Mouse (Mus musculus): ENCODE data around the gene Cep170b. TPM values are rescaled to one million over a fixed set of nuclear protein-coding genes. Genes with fewer than 3 reads are reported as not detected.
A peak's percentile ranks its signal among the peaks of the same experiment; 100 is the strongest.

Cep170b gene
- total and polyA plus RNA-seq, 2 experiments from 2014 or later, result 46.4 to 140 TPM

- peaks cover 8% of the 10 kb centered on the region; the same call in 1 of the 2 replicates for H3K4me1 ChIP-seq (ENCODE audit: insufficient read depth, low read length)
- H3K36me3 ChIP-seq (ENCODE audit: insufficient read depth, low read length), result no peaks in the 10 kb centered on the region
- ATAC-seq (ENCODE audit: low FRiP score), result no peak
- no peak overlapping the region for H3K27ac ChIP-seq (ENCODE audit: low read depth, low read length)
- no peak overlapping the region for H3K4me2 ChIP-seq (ENCODE audit: low read depth, low read length, poor library complexity, severe bottlenecking)
- H3K4me3 ChIP-seq (ENCODE audit: low read depth, low read length), result no peak overlapping the region
- no peaks in the 10 kb centered on the region for H3K27me3 ChIP-seq (ENCODE audit: insufficient read depth, low read length)
- no peak for DNase-seq (ENCODE audit: low spot score)
- TF ChIP-seq CTCF (IDR thresholded peaks at IDR 0.05), result no peak
- no peaks in the 10 kb centered on the region for H3K9me3 ChIP-seq (ENCODE audit: low read length)
- H3K9ac ChIP-seq (replicated peaks; ENCODE audit: low read length, poor library complexity, severe bottlenecking), result no peak overlapping the region
- 80% methylated on average over 3 of the region's 3 CpGs for WGBS
Measured at GRCm38 (mm10) chr12:112696806-112697425, 23.3 kb upstream of the Cep170b start.

- H3K27ac ChIP-seq (ENCODE audit: low read depth, low read length), result no peak overlapping the region
- no peak overlapping the region for H3K4me2 ChIP-seq (ENCODE audit: low read depth, low read length, poor library complexity, severe bottlenecking)
- no peak overlapping the region for H3K9ac ChIP-seq (replicated peaks; ENCODE audit: low read length, poor library complexity, severe bottlenecking)
- 17% methylated on average over 15 of the region's 15 CpGs for WGBS
- no peaks in the 10 kb centered on the region for H3K27me3 ChIP-seq (ENCODE audit: insufficient read depth, low read length)
- ATAC-seq (ENCODE audit: low FRiP score), result no peak
- no peak for TF ChIP-seq CTCF (IDR thresholded peaks at IDR 0.05)
- DNase-seq (ENCODE audit: low spot score), result no peak
- H3K36me3 ChIP-seq (ENCODE audit: insufficient read depth, low read length), result no peaks in the 10 kb centered on the region
- H3K4me1 ChIP-seq (ENCODE audit: insufficient read depth, low read length), result no peaks in the 10 kb centered on the region
- no peaks in the 10 kb centered on the region for H3K9me3 ChIP-seq (ENCODE audit: low read length)
- no peak overlapping the region for H3K4me3 ChIP-seq (ENCODE audit: low read depth, low read length)
Measured at GRCm38 (mm10) chr12:112700522-112700921, 19.7 kb upstream of the Cep170b start.

- H3K4me2 ChIP-seq (ENCODE audit: low read depth, low read length, poor library complexity, severe bottlenecking), result no peak overlapping the region
- H3K36me3 ChIP-seq (ENCODE audit: insufficient read depth, low read length), result no peaks in the 10 kb centered on the region
- WGBS, result 78% methylated on average over 6 of the region's 6 CpGs
- H3K9ac ChIP-seq (replicated peaks; ENCODE audit: low read length, poor library complexity, severe bottlenecking), result no peak overlapping the region
- ATAC-seq (ENCODE audit: low FRiP score) (no peak), DNase-seq (ENCODE audit: low spot score) (no peak)
- no peak for TF ChIP-seq CTCF (IDR thresholded peaks at IDR 0.05)
- no peaks in the 10 kb centered on the region for H3K27me3 ChIP-seq (ENCODE audit: insufficient read depth, low read length)
- peaks cover 4% of the 10 kb centered on the region; the same call in 1 of the 2 replicates for H3K4me1 ChIP-seq (ENCODE audit: insufficient read depth, low read length)
- no peak overlapping the region for H3K4me3 ChIP-seq (ENCODE audit: low read depth, low read length)
- no peaks in the 10 kb centered on the region for H3K9me3 ChIP-seq (ENCODE audit: low read length)
- H3K27ac ChIP-seq (ENCODE audit: low read depth, low read length), result no peak overlapping the region
Measured at GRCm38 (mm10) chr12:112702374-112703320, 17.6 kb upstream of the Cep170b start.

DNA sequence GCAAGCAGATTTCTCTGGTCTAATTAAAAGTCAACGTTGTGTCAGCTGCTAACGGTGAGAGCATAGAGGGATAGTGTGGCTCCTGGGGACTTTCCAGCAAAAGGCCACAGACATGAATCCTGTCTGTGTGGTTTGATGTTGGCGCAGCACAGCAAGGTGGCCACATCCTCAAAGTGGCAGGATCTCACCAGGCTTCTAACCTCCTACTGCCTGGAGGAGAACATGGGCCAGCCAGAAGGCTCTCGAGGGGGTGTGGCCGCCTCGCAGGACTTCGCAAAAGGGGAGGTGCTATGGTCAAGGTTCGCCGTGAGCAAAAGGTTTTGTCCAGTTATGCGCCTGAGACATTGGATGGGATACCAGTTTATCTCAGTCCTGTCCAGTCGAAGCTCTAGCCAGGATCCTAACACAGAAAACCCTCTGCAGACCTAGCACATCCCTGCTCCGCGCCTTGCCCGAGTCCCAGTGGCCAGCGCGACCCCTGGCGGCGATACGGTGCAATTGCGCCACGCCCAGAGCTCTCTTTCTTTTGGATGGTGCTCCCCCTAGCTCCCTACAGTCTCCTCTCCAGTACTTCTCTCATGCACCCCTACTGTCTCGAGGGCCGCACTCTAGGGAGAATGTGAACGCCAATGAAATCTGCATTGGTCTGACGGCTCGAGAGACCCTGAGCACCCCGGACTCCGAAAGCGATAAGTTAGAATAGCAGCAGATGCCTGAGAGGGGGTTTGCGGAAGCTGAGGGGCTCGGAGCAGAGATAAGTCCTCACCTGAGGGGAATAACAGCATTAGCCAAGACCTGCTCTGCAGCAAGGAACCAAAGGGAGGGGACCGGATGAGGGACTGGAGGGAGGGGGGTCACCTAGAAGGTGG lies 13.3 kb upstream of the Cep170b start:
- Histone ChIP-seq H3K9ac (replicated peaks; ENCODE audit: low read length, poor library complexity, severe bottlenecking) (peak overlapping the region; percentile 26; the same call in 1 of the 2 replicates), H3K9me3 (ENCODE audit: low read length) (no peaks in the 10 kb centered on the region), H3K36me3 (ENCODE audit: insufficient read depth, low read length) (no peaks in the 10 kb centered on the region), H3K4me3 (ENCODE audit: low read depth, low read length) (peak overlapping the region; percentile 20; the same call in 1 of the 2 replicates), H3K4me1 (ENCODE audit: insufficient read depth, low read length) (peaks cover 4% of the 10 kb centered on the region; the same call in 1 of the 2 replicates), H3K27ac (ENCODE audit: low read depth, low read length) (no peak overlapping the region), H3K4me2 (ENCODE audit: low read depth, low read length, poor library complexity, severe bottlenecking) (peak overlapping the region; percentile 38), H3K27me3 (ENCODE audit: insufficient read depth, low read length) (no peaks in the 10 kb centered on the region)
- TF ChIP-seq CTCF (IDR thresholded peaks at IDR 0.05), result peak; percentile 99
- DNase-seq (ENCODE audit: low spot score) (peak; percentile 83), ATAC-seq (ENCODE audit: low FRiP score) (peak; percentile 80)
- WGBS, result 12% methylated on average over 32 of the region's 32 CpGs

GRCm38 (mm10) chr12:112707573-112707869 lies 12.7 kb upstream of the Cep170b start:
- Histone ChIP-seq H3K4me1 (ENCODE audit: insufficient read depth, low read length) (peaks cover 4% of the 10 kb centered on the region; the same call in 1 of the 2 replicates), H3K4me3 (ENCODE audit: low read depth, low read length) (peak overlapping the region; percentile 20; the same call in 1 of the 2 replicates), H3K4me2 (ENCODE audit: low read depth, low read length, poor library complexity, severe bottlenecking) (peak overlapping the region; percentile 38), H3K27me3 (ENCODE audit: insufficient read depth, low read length) (no peaks in the 10 kb centered on the region), H3K9ac (replicated peaks; ENCODE audit: low read length, poor library complexity, severe bottlenecking) (peak overlapping the region; percentile 26; the same call in 1 of the 2 replicates), H3K36me3 (ENCODE audit: insufficient read depth, low read length) (no peaks in the 10 kb centered on the region), H3K9me3 (ENCODE audit: low read length) (no peaks in the 10 kb centered on the region), H3K27ac (ENCODE audit: low read depth, low read length) (no peak overlapping the region)
- no peak for TF ChIP-seq CTCF (IDR thresholded peaks at IDR 0.05)
- WGBS, result 11% methylated on average over 8 of the region's 8 CpGs
- DNase-seq (ENCODE audit: low spot score) (no peak), ATAC-seq (ENCODE audit: low FRiP score) (peak; percentile 59; the same call in 1 of the 2 replicates)

Data from midbrain, postnatal 0 days (tissue).